Mouse (Mus musculus): ENCODE measurements around the gene Ap5m1.

Gene Ap5m1

DNA sequence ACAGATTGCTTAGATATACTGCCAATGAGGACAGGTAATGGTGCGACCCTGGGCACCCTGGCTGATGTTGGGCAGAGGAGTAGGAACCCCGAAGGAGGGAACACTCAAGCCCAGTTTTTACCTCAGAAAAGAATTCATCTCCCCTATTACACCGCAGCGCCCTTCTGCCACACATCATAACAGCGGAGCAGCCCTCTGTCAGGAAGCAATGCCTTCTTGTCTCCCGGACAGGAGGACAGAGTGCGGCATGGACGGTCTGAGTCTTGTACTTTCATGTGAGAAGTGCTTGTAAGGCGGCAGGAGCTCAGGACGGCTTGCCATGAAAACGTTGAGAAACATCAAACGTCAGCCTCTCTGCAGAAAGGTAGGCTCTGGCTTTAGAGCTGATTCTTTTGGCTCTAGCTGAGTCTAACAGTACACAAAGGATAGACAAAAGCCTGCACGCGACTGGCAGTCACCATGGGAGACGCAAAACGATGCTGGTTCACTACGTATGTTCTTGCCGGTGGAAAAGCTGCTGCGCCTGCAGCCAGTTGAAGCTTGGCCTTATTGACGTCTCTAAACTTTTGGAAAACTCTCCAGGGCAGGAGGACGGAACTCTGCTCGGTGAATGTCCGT is 61.4 kb downstream of the Ap5m1 start:
- DNase-seq (ENCODE audit: low spot score): no peak

DNA sequence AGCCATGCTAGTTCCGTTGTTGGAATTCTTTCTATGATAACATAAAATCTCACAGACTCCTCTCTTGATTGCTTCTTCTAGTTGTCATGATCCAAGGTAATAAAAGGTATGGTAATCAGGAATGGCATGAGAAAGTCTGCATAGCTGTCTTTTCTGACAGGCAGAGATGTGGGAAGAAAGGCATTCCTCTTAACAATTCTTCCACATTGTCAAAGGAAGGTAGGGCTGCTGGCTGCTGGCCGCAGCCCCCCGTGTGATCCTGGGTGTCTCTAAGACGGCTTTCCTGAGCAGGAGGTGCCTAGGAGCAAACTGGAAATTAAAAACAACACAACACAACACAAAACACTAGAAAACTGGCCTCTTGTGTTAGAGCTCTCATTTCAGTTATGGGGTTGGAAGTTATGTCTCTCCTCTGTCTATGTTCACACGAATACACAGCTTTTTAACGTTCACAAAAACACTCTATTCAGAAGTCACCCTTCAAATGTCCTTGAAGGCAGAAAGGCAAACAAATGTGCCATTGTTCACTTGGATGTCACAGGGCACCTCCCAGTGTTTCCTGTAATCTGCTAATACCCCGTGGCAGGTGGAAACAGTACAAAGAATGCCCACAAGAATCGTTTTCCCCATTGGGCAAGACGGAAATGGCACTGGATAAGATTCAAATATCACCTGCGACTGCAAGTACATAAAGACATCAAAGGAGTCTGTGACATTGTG is 62.8 kb downstream of the Ap5m1 start:
- DNase-seq (ENCODE audit: low spot score): no peak

DNA sequence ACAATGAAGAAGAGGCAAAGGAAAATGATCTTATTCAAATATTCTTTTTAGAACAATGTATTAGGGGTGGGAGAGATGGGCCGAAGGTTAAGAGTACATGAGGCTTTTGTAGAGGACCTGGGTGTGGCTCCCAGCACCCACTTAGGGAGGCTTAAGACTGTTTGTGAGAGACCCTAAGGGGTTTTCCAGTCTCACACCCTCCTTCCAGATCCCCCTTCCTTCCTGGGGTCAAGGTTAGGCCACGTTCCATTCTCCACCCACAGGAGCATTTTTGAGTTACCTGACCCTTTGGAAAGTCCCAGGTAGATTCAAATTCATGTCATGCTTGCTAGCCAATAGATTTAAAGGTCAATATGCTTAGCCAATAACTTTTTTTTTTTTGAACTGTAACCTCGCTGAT is 66.5 kb downstream of the Ap5m1 start:
- DNase-seq (ENCODE audit: low spot score): no peak

DNA sequence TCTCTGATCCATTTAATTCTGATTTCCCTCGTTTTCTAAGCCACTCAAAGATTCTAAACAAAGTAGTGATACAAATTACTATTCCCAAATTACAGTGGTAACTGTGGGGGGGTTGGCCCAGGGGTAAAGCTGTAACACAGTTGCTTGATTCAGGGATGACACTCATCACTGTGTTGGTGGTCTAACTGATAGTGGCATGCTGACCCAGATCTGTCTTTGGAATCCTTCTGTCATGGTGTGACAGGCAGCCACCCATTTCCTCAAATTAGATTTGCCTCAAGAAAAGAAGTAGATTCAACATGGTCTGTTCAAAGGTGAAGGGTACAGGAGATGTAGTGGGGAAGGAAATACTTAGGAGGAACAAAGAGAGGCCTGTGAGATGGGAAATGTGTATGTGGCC is 72.3 kb downstream of the Ap5m1 start:
- no peak for DNase-seq (ENCODE audit: low spot score)

DNA sequence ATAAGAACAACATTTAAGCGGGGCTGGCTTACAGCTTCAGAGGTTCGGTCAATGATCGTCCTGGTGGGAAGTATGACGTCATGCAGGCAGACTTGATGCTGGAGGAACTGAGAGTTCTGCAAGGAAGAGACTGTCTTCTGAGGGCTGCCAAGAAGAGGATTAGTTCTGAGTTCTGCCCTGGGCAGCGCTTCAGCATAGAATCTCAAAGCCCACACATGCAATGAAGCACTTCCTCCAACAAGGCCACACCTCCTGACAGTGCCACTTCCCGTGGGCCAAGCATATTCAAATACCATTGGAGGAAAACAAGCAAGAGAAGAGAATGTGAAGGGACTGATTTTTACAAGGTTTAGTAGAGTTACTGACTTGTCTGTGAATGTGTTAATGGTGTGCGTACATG is 74.9 kb downstream of the Ap5m1 start:
- no peak for DNase-seq (ENCODE audit: low spot score)
